Mouse (Mus musculus) cerebellum, adult 2 months (tissue): ENCODE results near the gene Tmem207. TPM values are rescaled to one million over a fixed set of nuclear protein-coding genes. Genes with fewer than 3 reads are reported as not detected.
"Not testable (repeated sequence)": the region's sequence is repeated elsewhere in the genome, so short reads cannot be mapped to it uniquely, and the experiment has no call there.

Experiments
- DNase-seq, 2 experiments: peaks; one replicate each; pipeline ENCODE4 v3.0.0; 2021
- H3K27ac ChIP-seq: fragments of 200-500 bp; 2 replicates; pipeline ENCODE4 v1.5.1; 2012; ENCODE audit warnings: low read length, control low read depth, inconsistent platforms; ENCODE audit not compliant: insufficient read depth
- H3K27me3 ChIP-seq: fragments of 200-500 bp; 2 replicates; pipeline ENCODE4 v1.6.1; 2012; ENCODE audit warnings: inconsistent platforms, mild to moderate bottlenecking, low read length, moderate library complexity; ENCODE audit not compliant: control insufficient read depth, insufficient read depth
- H3K4me1 ChIP-seq: fragments of 200-500 bp; 2 replicates; pipeline ENCODE4 v1.6.1; 2011; ENCODE audit warnings: low read length; ENCODE audit not compliant: control insufficient read depth, insufficient read depth
- H3K4me3 ChIP-seq: fragments of 200-500 bp; replicated peaks from 2 replicates; pipeline ENCODE3; 2011; ENCODE audit warnings: mild to moderate bottlenecking, low read depth, low read length, control low read depth; ENCODE audit not compliant: insufficient read depth
- CTCF ChIP-seq: fragments of 200-500 bp; IDR thresholded peaks from 2 replicates; pipeline ENCODE4 v1.5.1; 2011; ENCODE audit warnings: low read depth, mild to moderate bottlenecking, control low read depth, low read length, moderate library complexity, borderline replicate concordance; ENCODE audit not compliant: insufficient read depth
- POLR2A ChIP-seq: fragments of 200-500 bp; IDR thresholded peaks from 2 replicates; pipeline ENCODE4 v1.6.1; 2011; ENCODE audit warnings: low read length, control low read depth, borderline replicate concordance; ENCODE audit not compliant: insufficient read depth
- WGBS: fragments of 180-500 bp; shearing (Covaris S2); methylation state at CpG from one replicate; pipeline ENCODE4 v1.1.7; 2018; 5-methylcytosine and 5-hydroxymethylcytosine counted together
- polyA plus RNA-seq: library from polyadenylated mRNA; depleted of rRNA; stranded (reverse); fragments of >200 nt; gene quantifications from 2 replicates; pipeline ENCODE4 v1.2.3, GENCODE M21; 2012; rRNA removed

The Tmem207 gene
- polyA plus RNA-seq, 1 experiment = not detected

GRCm38 (mm10) chr16:26504961-26505360 lies 21.6 kb downstream of the Tmem207 start:
- DNase-seq = no peak
- no peaks in the 10 kb centered on the region for H3K27me3 ChIP-seq
- no peak overlapping the region for H3K27ac ChIP-seq
- WGBS = 86% methylated on average over 4 of the region's 4 CpGs
- TF ChIP-seq CTCF = no peak
- no peak for TF ChIP-seq POLR2A
- no peaks in the 10 kb centered on the region for H3K4me1 ChIP-seq
- no peak overlapping the region for H3K4me3 ChIP-seq

GRCm38 (mm10) chr16:26500738-26501137 lies 25.8 kb downstream of the Tmem207 start:
- TF ChIP-seq CTCF (no peak), POLR2A (no peak)
- Histone ChIP-seq H3K27ac (no peak overlapping the region), H3K27me3 (no peaks in the 10 kb centered on the region), H3K4me3 (no peak overlapping the region), H3K4me1 (no peaks in the 10 kb centered on the region)
- DNase-seq = no peak
- WGBS = 83% methylated on average over 3 of the region's 3 CpGs

DNA sequence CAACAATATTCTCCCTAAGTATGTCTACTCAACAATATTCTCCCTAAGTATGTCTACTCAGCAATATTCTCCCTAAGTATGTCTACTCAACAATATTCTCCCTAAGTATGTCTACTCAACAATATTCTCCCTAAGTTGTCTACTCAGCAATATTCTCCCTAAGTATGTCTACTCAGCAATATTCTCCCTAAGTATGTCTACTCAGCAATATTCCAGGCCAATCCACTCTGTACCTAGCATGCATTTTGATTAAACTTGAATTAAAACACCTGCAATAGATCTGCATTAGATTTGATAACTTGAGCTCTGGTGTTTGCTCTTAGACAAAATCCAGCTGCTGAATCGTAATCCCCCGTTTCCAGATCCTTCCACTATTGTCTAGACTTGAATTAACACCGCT lies 26.9 kb downstream of the Tmem207 start:
- not testable (repeated sequence) for H3K27ac ChIP-seq, DNase-seq, H3K27me3 ChIP-seq, H3K4me3 ChIP-seq, H3K4me1 ChIP-seq
- WGBS = 88% methylated on average over 3 of the region's 3 CpGs

- Histone ChIP-seq H3K4me3 (no peak overlapping the region), H3K4me1 (no peaks in the 10 kb centered on the region), H3K27me3 (no peaks in the 10 kb centered on the region), H3K27ac (no peak overlapping the region)
- no peak for DNase-seq
- 8% methylated on average over 2 of the region's 2 CpGs for WGBS
- no peak for TF ChIP-seq POLR2A
Observed at GRCm38 (mm10) chr16:26495721-26496120, 30.8 kb downstream of the Tmem207 start.

DNA sequence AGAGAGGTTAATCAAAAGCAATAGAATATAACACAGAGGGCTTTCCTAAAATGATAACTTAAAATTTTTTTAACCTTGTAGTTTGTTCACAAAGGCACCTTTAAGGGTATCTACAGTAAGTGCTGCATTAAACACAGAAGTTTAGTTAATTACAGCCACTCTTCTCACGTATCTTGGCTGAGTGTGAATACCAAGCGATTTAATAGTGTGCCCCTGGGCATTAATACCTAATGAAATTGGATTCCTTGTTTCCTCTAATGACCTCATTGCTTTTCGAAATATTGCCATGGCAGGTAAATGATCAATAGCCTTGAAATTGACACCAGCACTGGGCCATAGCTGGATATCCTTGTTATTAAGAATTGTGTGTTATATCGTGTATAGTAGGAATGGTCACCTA lies 55.3 kb downstream of the Tmem207 start:
- WGBS = 91% methylated on average over 4 of the region's 4 CpGs
- DNase-seq = no peak
- no peak for TF ChIP-seq CTCF
- TF ChIP-seq POLR2A = no peak
- Histone ChIP-seq H3K4me3 (no peak overlapping the region), H3K27me3 (no peaks in the 10 kb centered on the region), H3K27ac (no peak overlapping the region), H3K4me1 (no peaks in the 10 kb centered on the region)

GRCm38 (mm10) chr16:26466535-26466934 lies 60.0 kb downstream of the Tmem207 start:
- H3K27me3 ChIP-seq = no peaks in the 10 kb centered on the region
- no peak overlapping the region for H3K27ac ChIP-seq
- no peak for DNase-seq
- H3K4me1 ChIP-seq = no peaks in the 10 kb centered on the region
- H3K4me3 ChIP-seq = no peak overlapping the region
- TF ChIP-seq CTCF (no peak), POLR2A (no peak)
- WGBS = 65% methylated on average over 4 of the region's 4 CpGs

GRCm38 (mm10) chr16:26462835-26463234 lies 63.7 kb downstream of the Tmem207 start, which contains the start of gene Cldn16:
Gene Cldn16, plus strand, starts transcription at chr16:26463135.
- H3K4me1 ChIP-seq = no peaks in the 10 kb centered on the region
- no peak for DNase-seq
- no peak within 1 kb of the TSS for H3K4me3 ChIP-seq
- WGBS = 74% methylated on average over 7 of the region's 7 CpGs
- H3K27me3 ChIP-seq = no peaks in the 10 kb centered on the region
- H3K27ac ChIP-seq = no peak within 1 kb of the TSS
- TF ChIP-seq CTCF (no peak), POLR2A (no peak)

- Histone ChIP-seq H3K27me3 (no peaks in the 10 kb centered on the region), H3K4me3 (no peak overlapping the region), H3K27ac (no peak overlapping the region), H3K4me1 (no peaks in the 10 kb centered on the region)
- TF ChIP-seq CTCF (no peak), POLR2A (no peak)
- DNase-seq = no peak
- 87% methylated on average over 2 of the region's 2 CpGs for WGBS
Observed at GRCm38 (mm10) chr16:26456182-26456581, 70.4 kb downstream of the Tmem207 start.

DNA sequence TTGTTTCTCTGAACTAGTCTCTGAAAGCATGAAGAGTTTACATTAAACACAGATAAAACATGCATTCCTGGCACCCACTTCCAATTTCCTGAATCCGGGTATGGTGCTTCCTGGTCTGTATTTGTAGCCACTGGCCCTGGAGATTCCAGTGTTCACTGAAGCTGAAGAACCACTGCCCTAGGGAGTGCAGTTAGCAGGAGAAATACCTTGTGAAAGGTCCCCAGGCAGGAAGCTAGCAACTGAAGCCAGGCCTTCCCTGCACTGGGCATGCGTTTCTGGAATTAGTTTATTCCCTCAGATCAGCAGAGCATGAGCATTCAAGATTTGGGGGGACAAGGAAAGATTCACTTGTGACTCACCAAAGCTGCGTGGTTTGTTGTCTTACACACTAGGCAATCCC lies 72.4 kb downstream of the Tmem207 start:
- no peak for TF ChIP-seq CTCF
- TF ChIP-seq POLR2A = no peak
- WGBS = 51% methylated on average over 3 of the region's 3 CpGs
- H3K4me3 ChIP-seq = no peak overlapping the region
- H3K4me1 ChIP-seq = no peaks in the 10 kb centered on the region
- no peaks in the 10 kb centered on the region for H3K27me3 ChIP-seq
- no peak overlapping the region for H3K27ac ChIP-seq
- DNase-seq = no peak

Other genes with a start within 250 kb of the Tmem207 start
- gene Cldn1, start 154.9 kb downstream of the Tmem207 start, polyA plus RNA-seq = 0.88 and 2.2 TPM in 2 replicates
- gene Cldn16, start 63.6 kb downstream of the Tmem207 start, polyA plus RNA-seq = not detected in 2 replicates
- 19.1 and 20.3 TPM in 2 replicates for gene Il1rap, start 54.9 kb upstream of the Tmem207 start, polyA plus RNA-seq